Mouse (Mus musculus): ENCODE measurements at regions not wholly inside any gene's neighbourhood (a gene's known extent, or its start where the extent isn't known, plus 50 kb on each side); places are given as distances from the start of the nearest gene placed in this dataset.
"Not testable (repeated sequence)": the region's sequence is repeated elsewhere in the genome, so short reads cannot be mapped to it uniquely, and the experiment has no call there.

- H3K27me3 ChIP-seq (replicated peaks; ENCODE audit: insufficient read depth, low read length); H3K27ac ChIP-seq (ENCODE audit: low read length); ATAC-seq; H3K9me3 ChIP-seq (ENCODE audit: low read length); H3K4me3 ChIP-seq (ENCODE audit: low read depth, low read length); H3K36me3 ChIP-seq (ENCODE audit: insufficient read depth, low read length); H3K9ac ChIP-seq (replicated peaks; ENCODE audit: low read depth); H3K4me1 ChIP-seq (ENCODE audit: insufficient read depth, low read depth, low read length); H3K4me2 ChIP-seq (replicated peaks; ENCODE audit: low read depth, low read length); DNase-seq (ENCODE audit: low spot score): not testable (repeated sequence)
- 84% methylated on average over 8 of the region's 14 CpGs for WGBS
These were observed 67.4 kb downstream of the Pdia4 start for GRCm38 (mm10) chr6:47745856-47746255.

DNA sequence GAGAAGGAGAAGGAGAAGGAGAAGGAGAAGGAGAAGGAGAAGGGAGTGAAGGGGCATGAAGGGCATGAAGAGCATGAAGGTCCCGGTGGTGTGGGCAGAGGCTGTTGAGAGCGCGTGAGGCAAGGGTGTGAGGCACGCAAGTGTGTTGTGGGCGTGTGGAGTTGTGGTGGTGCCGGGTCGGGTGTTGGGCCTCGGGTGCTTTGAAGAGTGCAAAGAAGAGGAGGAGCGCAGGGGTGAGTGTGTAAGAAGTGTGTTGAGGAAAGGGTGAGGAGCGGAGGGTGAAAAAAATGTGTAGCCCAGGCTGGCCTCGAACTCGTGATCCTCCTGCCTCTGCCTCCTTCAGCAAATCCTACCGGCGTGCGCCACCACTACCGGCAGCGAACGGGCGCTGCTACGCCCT lies 69.4 kb downstream of the Pdia4 start:
- not testable (repeated sequence) for H3K27ac ChIP-seq (ENCODE audit: low read length); H3K4me1 ChIP-seq (ENCODE audit: insufficient read depth, low read depth, low read length); H3K9ac ChIP-seq (replicated peaks; ENCODE audit: low read depth); H3K4me3 ChIP-seq (ENCODE audit: low read depth, low read length); H3K36me3 ChIP-seq (ENCODE audit: insufficient read depth, low read length); H3K27me3 ChIP-seq (replicated peaks; ENCODE audit: insufficient read depth, low read length); H3K4me2 ChIP-seq (replicated peaks; ENCODE audit: low read depth, low read length); DNase-seq (ENCODE audit: low spot score); ATAC-seq; H3K9me3 ChIP-seq (ENCODE audit: low read length)
- WGBS = no CpG with 5 or more reads among the region's 20 CpGs

GRCm38 (mm10) chr6:47740216-47740615 lies 73.0 kb downstream of the Pdia4 start:
- not testable (repeated sequence) for DNase-seq (ENCODE audit: low spot score); H3K36me3 ChIP-seq (ENCODE audit: insufficient read depth, low read length); H3K27ac ChIP-seq (ENCODE audit: low read length); H3K27me3 ChIP-seq (replicated peaks; ENCODE audit: insufficient read depth, low read length); ATAC-seq; H3K9ac ChIP-seq (replicated peaks; ENCODE audit: low read depth); H3K9me3 ChIP-seq (ENCODE audit: low read length); H3K4me1 ChIP-seq (ENCODE audit: insufficient read depth, low read depth, low read length)
- Histone ChIP-seq H3K4me3 (ENCODE audit: low read depth, low read length) (peak overlapping the region; percentile 20; the same call in 1 of the 2 replicates), H3K4me2 (replicated peaks; ENCODE audit: low read depth, low read length) (peak overlapping the region; percentile 41)
- WGBS = 2% methylated on average over 14 of the region's 47 CpGs

DNA sequence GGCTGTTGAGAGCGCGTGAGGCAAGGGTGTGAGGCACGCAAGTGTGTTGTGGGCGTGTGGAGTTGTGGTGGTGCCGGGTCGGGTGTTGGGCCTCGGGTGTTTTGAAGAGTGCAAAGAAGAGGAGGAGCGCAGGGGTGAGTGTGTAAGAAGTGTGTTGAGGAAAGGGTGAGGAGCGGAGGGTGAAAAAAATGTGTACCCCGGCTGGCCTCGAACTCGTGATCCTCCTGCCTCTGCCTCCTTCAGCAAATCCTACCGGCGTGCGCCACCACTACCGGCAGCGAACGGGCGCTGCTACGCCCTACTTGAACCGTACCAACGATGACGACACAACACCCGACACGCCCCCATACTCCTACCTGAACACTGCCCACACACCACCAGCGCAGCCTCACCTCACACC lies 73.5 kb downstream of the Pdia4 start:
- not testable (repeated sequence) for ATAC-seq; H3K9me3 ChIP-seq (ENCODE audit: low read length); H3K4me1 ChIP-seq (ENCODE audit: insufficient read depth, low read depth, low read length); H3K4me2 ChIP-seq (replicated peaks; ENCODE audit: low read depth, low read length); H3K9ac ChIP-seq (replicated peaks; ENCODE audit: low read depth); H3K27ac ChIP-seq (ENCODE audit: low read length); H3K27me3 ChIP-seq (replicated peaks; ENCODE audit: insufficient read depth, low read length); DNase-seq (ENCODE audit: low spot score); H3K36me3 ChIP-seq (ENCODE audit: insufficient read depth, low read length); H3K4me3 ChIP-seq (ENCODE audit: low read depth, low read length)
- 7% methylated on average over 9 of the region's 26 CpGs for WGBS

GRCm38 (mm10) chr6:47737972-47738371 lies 75.3 kb downstream of the Pdia4 start:
- not testable (repeated sequence) for H3K27me3 ChIP-seq (replicated peaks; ENCODE audit: insufficient read depth, low read length); H3K4me3 ChIP-seq (ENCODE audit: low read depth, low read length); H3K27ac ChIP-seq (ENCODE audit: low read length); DNase-seq (ENCODE audit: low spot score); H3K36me3 ChIP-seq (ENCODE audit: insufficient read depth, low read length); H3K9ac ChIP-seq (replicated peaks; ENCODE audit: low read depth); H3K9me3 ChIP-seq (ENCODE audit: low read length); H3K4me1 ChIP-seq (ENCODE audit: insufficient read depth, low read depth, low read length); H3K4me2 ChIP-seq (replicated peaks; ENCODE audit: low read depth, low read length); ATAC-seq
- WGBS = no CpG with 5 or more reads among the region's 3 CpGs

Measured in lung, postnatal 0 days (tissue).